Mouse (Mus musculus) testis, adult 2 months (tissue): ENCODE measurements around the gene Ston2. TPM values are rescaled to one million over a fixed set of nuclear protein-coding genes. Genes with fewer than 3 reads are reported as not detected.
A peak's percentile ranks its signal among the peaks of the same experiment; 100 is the strongest.

Experiments
- H3K27ac ChIP-seq: fragments of 200-500 bp; 2 replicates; pipeline ENCODE4 v1.5.1; 2012; ENCODE audit warnings: low read depth, low read length; ENCODE audit not compliant: control insufficient read depth, insufficient read depth
- H3K27me3 ChIP-seq: fragments of 200-500 bp; 2 replicates; pipeline ENCODE4 v1.6.1; 2012; ENCODE audit warnings: mild to moderate bottlenecking, low read length, moderate library complexity; ENCODE audit not compliant: control insufficient read depth, insufficient read depth
- H3K36me3 ChIP-seq: fragments of 200-500 bp; 2 replicates; pipeline ENCODE4 v1.6.1; 2012; ENCODE audit warnings: mild to moderate bottlenecking, low read length; ENCODE audit not compliant: control insufficient read depth, insufficient read depth
- H3K4me1 ChIP-seq: fragments of 200-500 bp; 2 replicates; pipeline ENCODE4 v1.6.1; 2012; ENCODE audit warnings: low read length; ENCODE audit not compliant: control insufficient read depth, insufficient read depth
- H3K4me3 ChIP-seq: fragments of 200-500 bp; 2 replicates; pipeline ENCODE4 v1.5.1; 2012; ENCODE audit warnings: low read depth, mild to moderate bottlenecking, low read length, moderate library complexity, mixed read lengths; ENCODE audit not compliant: control insufficient read depth
- CTCF ChIP-seq: fragments of 200-500 bp; IDR thresholded peaks from 2 replicates; pipeline ENCODE4 v1.5.1; 2012; ENCODE audit warnings: low read depth, mild to moderate bottlenecking, inconsistent platforms, low read length, moderate library complexity; ENCODE audit not compliant: control insufficient read depth, insufficient read depth, insufficient replicate concordance
- POLR2A ChIP-seq: fragments of 200-500 bp; IDR thresholded peaks from 2 replicates; pipeline ENCODE4 v1.6.1; 2012; ENCODE audit warnings: low read depth, mild to moderate bottlenecking, inconsistent platforms, low read length, moderate library complexity; ENCODE audit not compliant: control insufficient read depth
- polyA plus RNA-seq: library from polyadenylated mRNA; depleted of rRNA; stranded (reverse); fragments of >200 nt; gene quantifications from 2 replicates; pipeline ENCODE4 v1.2.3, GENCODE M21; 2012

Gene Ston2
- polyA plus RNA-seq, 1 experiment: 19.7 TPM

DNA sequence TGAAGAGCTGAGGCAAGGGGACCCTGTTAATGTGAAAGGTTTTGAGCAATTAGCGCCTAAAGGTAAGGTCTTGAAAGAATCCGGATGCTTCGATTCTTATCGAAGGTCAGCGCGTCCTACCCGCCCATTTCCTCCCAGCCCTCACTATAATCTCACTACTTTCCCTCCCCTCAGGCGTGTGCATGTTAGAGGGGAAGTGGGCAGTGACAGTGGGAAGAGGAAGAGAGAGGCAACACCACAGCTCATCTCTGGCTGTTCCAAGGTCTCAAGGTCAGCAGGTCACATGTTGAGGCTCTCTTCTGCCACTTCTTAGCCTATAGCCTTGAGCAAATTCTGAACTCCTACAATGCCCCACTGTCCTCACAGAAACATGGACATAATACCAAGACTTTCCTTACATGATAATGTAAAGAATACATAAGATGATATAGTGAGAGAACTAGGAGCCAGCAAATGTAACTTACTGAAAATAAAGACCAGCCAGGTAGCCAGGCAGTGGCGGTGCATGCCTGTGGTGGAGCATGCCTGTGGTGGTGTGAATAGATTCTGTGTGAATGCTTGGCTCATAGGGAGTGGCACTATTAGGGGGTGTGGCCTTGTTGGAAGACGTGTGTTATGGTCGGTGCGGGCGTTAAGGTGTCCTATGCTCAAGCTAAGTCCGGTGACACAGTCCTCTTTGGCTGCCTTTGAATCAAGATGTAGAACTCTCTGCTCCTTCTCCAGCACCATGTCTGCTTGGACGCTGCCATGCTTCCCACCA, 51.8 kb downstream of the Ston2 start:
- no peaks in the 10 kb centered on the region for H3K27me3 ChIP-seq
- H3K4me3 ChIP-seq: no peak overlapping the region
- no peak for TF ChIP-seq POLR2A
- TF ChIP-seq CTCF: no peak
- no peak overlapping the region for H3K27ac ChIP-seq
- H3K4me1 ChIP-seq: peaks cover 5% of the 10 kb centered on the region
- H3K36me3 ChIP-seq: no peaks in the 10 kb centered on the region

- Histone ChIP-seq H3K27ac (no peak overlapping the region), H3K36me3 (no peaks in the 10 kb centered on the region), H3K4me3 (no peak overlapping the region), H3K27me3 (no peaks in the 10 kb centered on the region), H3K4me1 (peaks cover 5% of the 10 kb centered on the region)
- TF ChIP-seq CTCF (no peak), POLR2A (no peak)
Observed at GRCm38 (mm10) chr12:91734246-91735027, 53.8 kb downstream of the Ston2 start.

GRCm38 (mm10) chr12:91732729-91733448, 55.3 kb downstream of the Ston2 start:
- Histone ChIP-seq H3K27ac (no peak overlapping the region), H3K4me1 (peaks cover 5% of the 10 kb centered on the region), H3K27me3 (no peaks in the 10 kb centered on the region), H3K4me3 (no peak overlapping the region), H3K36me3 (no peaks in the 10 kb centered on the region)
- TF ChIP-seq POLR2A (no peak), CTCF (no peak)

DNA sequence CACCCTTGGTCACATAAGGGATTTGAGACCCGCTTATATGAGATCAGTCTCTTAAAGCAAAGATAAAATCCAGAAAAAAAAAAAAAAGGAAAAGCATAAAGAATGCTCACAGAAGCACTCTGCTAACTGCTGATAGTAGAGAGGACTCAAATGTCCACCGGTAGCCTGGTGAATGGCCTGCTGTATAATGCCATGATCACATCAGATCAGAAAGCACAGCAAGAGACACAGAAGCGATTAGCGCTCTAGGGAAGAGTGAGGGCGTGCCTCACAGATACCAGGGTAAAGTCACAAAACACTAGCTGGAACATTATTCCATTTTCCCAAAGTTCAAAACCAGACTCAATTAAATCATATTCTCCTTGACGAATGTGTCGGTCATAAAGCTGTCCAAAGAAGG, 62.0 kb downstream of the Ston2 start:
- TF ChIP-seq POLR2A: no peak
- TF ChIP-seq CTCF: no peak
- Histone ChIP-seq H3K27ac (no peak overlapping the region), H3K4me3 (peak overlapping the region; percentile 19; the same call in 1 of the 2 replicates), H3K27me3 (no peaks in the 10 kb centered on the region), H3K4me1 (peaks cover 4% of the 10 kb centered on the region), H3K36me3 (no peaks in the 10 kb centered on the region)

DNA sequence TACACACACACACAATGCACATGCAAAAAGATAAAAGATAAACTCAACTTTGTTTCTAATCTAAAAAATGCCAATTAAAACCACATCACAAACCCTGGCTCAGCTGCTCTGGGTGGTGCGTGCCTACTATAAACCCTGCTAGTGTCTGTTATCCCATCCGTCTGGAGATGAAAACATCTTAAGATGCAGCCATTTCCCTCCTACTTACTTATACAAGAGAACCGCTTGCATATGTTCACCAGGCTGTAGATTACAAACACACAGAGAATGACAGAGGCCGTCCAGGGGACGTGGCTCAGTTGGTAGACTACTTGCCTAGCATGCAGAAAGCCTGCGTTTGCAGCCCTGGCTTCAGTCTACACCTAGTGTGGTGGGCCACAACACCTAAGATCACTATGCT, 64.3 kb downstream of the Ston2 start:
- no peaks in the 10 kb centered on the region for H3K36me3 ChIP-seq
- H3K27ac ChIP-seq: 0 out of 2 replicates have a peak overlapping the region, but pooled peaks have one; percentile 1
- TF ChIP-seq CTCF (no peak), POLR2A (no peak)
- no peaks in the 10 kb centered on the region for H3K27me3 ChIP-seq
- peaks cover 4% of the 10 kb centered on the region for H3K4me1 ChIP-seq
- peak overlapping the region; percentile 78 for H3K4me3 ChIP-seq

DNA sequence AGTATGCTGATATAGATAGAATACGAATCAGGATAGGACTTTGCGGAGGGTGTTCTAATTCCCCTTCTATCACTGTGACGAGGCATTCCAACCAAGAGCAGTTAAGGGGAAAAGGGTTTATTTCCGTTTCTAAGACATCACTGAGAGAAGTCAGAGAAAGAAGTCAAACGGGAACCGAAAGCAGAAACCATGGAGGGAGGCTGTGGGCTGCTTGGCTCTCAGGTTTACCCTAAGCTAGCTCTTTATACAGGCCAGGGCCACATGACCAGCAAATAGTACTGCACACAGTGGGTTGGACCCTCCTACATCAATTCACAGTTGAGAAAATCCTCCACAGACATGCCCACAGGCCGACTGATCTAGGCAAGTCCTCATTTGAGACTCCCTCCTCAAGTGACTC, 69.1 kb downstream of the Ston2 start:
- no peaks in the 10 kb centered on the region; the same call in 1 of the 2 replicates for H3K4me1 ChIP-seq
- H3K36me3 ChIP-seq: no peaks in the 10 kb centered on the region
- H3K27me3 ChIP-seq: no peaks in the 10 kb centered on the region
- no peak overlapping the region for H3K4me3 ChIP-seq
- no peak for TF ChIP-seq CTCF
- TF ChIP-seq POLR2A: no peak
- H3K27ac ChIP-seq: no peak overlapping the region

- no peak overlapping the region for H3K27ac ChIP-seq
- TF ChIP-seq CTCF (no peak), POLR2A (no peak)
- H3K4me3 ChIP-seq: no peak overlapping the region
- no peaks in the 10 kb centered on the region for H3K4me1 ChIP-seq
- no peaks in the 10 kb centered on the region for H3K36me3 ChIP-seq
- H3K27me3 ChIP-seq: no peaks in the 10 kb centered on the region
Observed at GRCm38 (mm10) chr12:91715686-91716085, 72.5 kb downstream of the Ston2 start.
